Mouse (Mus musculus) kidney, adult 2 months (tissue): ENCODE measurements around the gene Dglucy.

Experiments used
- CTCF ChIP-seq: fragments of 200-500 bp; conservative IDR thresholded peaks from 2 replicates; pipeline ENCODE4 v1.5.1; 2011; ENCODE audit warnings: low read depth, mild to moderate bottlenecking, control low read depth, low read length, moderate library complexity, mixed read lengths; ENCODE audit not compliant: insufficient read depth, insufficient read length
- POLR2A ChIP-seq: fragments of 200-500 bp; IDR thresholded peaks from one replicate; pipeline ENCODE4 v1.6.1; 2011; ENCODE audit warnings: low read depth, low read length, control low read depth

- TF ChIP-seq CTCF (no peak), POLR2A (no peak)
These were observed 83.4 kb downstream of the Dglucy start for GRCm38 (mm10) chr12:100862272-100862671.
